Mouse (Mus musculus): Measurements from ENCODE around the gene Gm45140. TPM values are rescaled to one million over a fixed set of nuclear protein-coding genes. Genes with fewer than 3 reads are reported as not detected.

Gm45140 gene
- 5.3 TPM for total RNA-seq (2023)

GRCm38 (mm10) chr6:87835695-87836094 is at the start of gene Gm45140:
Gene Gm45140, minus strand, starts transcription at chr6:87835795.

GRCm38 (mm10) chr6:87850900-87851614 is 15.5 kb upstream of the Gm45140 start, which contains the start of gene Cnbp:
Gene Cnbp, minus strand, starts transcription at chr6:87851106.

DNA sequence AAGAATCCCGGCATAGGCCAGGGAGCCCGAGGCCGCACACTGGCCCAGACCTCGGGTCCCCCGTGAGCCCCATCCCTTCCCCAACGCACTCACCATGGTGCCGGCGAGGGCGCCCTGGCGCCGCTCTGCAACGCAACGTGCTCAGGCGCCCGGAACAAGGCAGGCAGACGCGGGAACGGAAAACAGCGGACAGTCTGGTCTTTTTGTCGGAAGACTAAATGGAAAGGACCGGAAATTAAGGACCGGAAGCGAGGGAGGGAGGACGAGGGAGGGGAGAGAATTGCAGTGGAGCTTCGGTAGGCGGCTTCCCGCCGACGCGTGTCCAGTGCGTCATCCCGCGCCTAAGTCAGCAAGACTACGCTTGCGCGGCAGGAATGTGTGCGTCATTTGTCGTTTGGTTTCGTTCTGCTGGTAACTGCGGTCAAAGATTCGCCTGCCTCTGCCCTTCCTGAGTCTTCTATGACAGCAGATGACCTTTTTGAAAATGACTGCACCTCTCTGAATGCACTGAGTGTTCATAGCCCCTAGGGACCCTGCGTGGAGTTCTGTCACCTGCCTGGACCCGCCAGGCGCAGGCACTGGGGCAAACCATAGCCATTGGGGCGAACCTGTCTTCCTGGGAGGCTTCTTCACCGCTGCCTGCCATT is 3.1 kb upstream of the Gm45140 start, which contains the start of gene Isy1:
Gene Isy1, minus strand, starts transcription at position 248 of the 647 bp plus-strand sequence.

DNA sequence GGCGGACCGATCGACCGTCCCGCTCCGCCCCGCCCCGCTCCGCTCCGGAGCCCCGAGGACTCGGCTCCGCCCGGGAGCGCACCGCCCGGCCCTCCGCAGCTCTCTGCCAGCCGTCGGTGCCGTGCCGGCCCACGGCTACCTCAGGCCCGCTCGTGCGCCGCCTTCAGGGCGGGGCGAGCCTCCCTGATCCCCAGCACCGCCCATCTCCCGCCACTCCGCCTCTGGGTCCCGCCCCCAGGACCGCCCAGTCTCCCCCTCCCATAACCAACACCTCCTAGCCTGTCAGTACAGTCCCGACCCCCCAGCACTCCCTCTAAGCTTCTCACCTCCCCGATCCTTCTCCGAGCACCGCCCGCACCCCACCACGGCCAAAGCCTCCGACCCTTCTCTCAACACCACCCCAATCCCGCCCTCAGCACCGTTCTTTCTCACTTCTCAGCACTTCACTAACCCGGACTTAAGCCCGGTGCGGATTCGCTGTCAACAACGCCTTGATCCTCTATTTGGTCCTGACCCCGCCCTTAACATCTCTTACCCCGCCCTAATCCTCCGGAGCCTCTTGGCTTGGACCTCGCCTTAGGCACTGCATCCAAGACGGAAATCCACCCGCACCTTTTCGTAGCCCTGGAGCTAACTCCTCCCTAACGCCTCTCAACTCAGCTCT is 23.8 kb downstream of the Gm45140 start, which contains the start of gene Rab43:
Gene Rab43, minus strand, starts transcription at position 490 of the 664 bp plus-strand sequence.

DNA sequence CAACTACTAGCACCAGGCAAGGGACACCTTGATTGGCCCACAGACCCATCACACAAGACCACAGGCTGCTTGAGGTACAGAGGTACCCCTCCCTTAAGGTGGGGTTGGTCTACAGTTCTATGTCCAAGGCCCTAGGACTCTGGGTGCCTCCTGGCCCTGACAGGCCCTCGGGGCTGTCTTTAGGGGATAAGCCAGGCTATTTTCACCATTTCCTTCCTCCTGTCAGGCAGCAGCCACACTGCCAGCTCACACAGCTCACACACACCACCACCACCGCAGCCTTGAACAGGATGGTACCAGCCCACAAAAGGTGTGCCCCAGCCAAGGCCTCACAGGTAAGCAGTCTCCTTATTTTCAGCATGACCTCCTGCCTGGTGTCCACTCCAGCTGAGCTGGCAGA is 57.8 kb downstream of the Gm45140 start, which contains the start of gene Gp9:
Gene Gp9, plus strand, starts transcription at position 231 of the 400 bp plus-strand sequence.

Other genes with a start within 250 kb of the Gm45140 start
- not detected for gene Prokr1, start 245.1 kb downstream of the Gm45140 start, total RNA-seq (2023)
- gene Aplf, start 163.6 kb downstream of the Gm45140 start, total RNA-seq (2023), result 4.2 TPM
- gene Efcc1, start 104.9 kb downstream of the Gm45140 start, total RNA-seq (2023), result not detected
- gene Gp9, start 57.7 kb downstream of the Gm45140 start, total RNA-seq (2023), result not detected
- gene Rab43, start 23.6 kb downstream of the Gm45140 start, total RNA-seq (2023), result 29.6 TPM
- gene Isy1, start 3.0 kb upstream of the Gm45140 start, total RNA-seq (2023), result 107 TPM
- 547 TPM for gene Cnbp, start 15.3 kb upstream of the Gm45140 start, total RNA-seq (2023)
- 166 TPM for gene Copg1, start 52.0 kb upstream of the Gm45140 start, total RNA-seq (2023)
- 34.9 TPM for gene Hmces, start 78.1 kb upstream of the Gm45140 start, total RNA-seq (2023)
- not detected for gene H1fx, start 145.8 kb upstream of the Gm45140 start, total RNA-seq (2023)
- gene Rab7, start 209.5 kb upstream of the Gm45140 start, total RNA-seq (2023), result 135 TPM
- gene Rpn1, start 248.7 kb upstream of the Gm45140 start, total RNA-seq (2023), result 79.9 TPM

All from CD4-positive naive resting alpha-beta T cell, adult 57 days (primary cell).